15 mouse cellular contexts compared by ENCODE assay signal in genomic region chr6:55241479-55241878, GRCm38 (mm10). TPM values are rescaled to one million over a fixed set of nuclear protein-coding genes. Genes with fewer than 3 reads are reported as not detected.
A peak's percentile ranks its signal among the peaks of the same experiment; 100 is the strongest.
DNase-seq lines count a peak whose midpoint lies in the region; ATAC-seq lines count a peak whose summit lies in the region.
"Had no signal": no experiment of that assay in that cellular context is flagged by ENCODE, and none has a peak within 500 bp of the region (broad histone marks: within the 10 kb centered on the region; RNA-seq: fewer than 3 reads in every experiment).

No protein-coding gene starts in this region.

- 23% methylated on average over 5 of the region's 5 CpGs for WGBS in heart, embryonic 13.5 days

- H3K4me3 ChIP-seq in heart, embryonic 13.5 days: no peak overlapping the region
- H3K4me3 ChIP-seq: hindbrain, embryonic 12.5 days; liver, embryonic 15.5 days had no signal

- H3K36me3 ChIP-seq in heart, embryonic 13.5 days: peaks cover 1% of the 10 kb centered on the region; the same call in 1 of the 2 replicates
- H3K36me3 ChIP-seq: hindbrain, embryonic 12.5 days; liver, embryonic 15.5 days had no signal

- peak overlapping the region; percentile 50; the same call in 1 of the 2 replicates for H3K9ac ChIP-seq in heart, embryonic 13.5 days
- H3K9ac ChIP-seq: hindbrain, embryonic 12.5 days; liver, embryonic 15.5 days had no signal

- H3K4me2 ChIP-seq in heart, embryonic 13.5 days: peak overlapping the region; percentile 42
- H3K4me2 ChIP-seq: hindbrain, embryonic 12.5 days; liver, embryonic 15.5 days had no signal

- no peak for DNase-seq in cerebellum, adult 11 months
- DNase-seq in layer of hippocampus, adult 9-11 months: peak; percentile 41
- no peak for DNase-seq in layer of hippocampus, postnatal 14 days (ENCODE audit: low spot score in 2 of 2)
- peak; percentile 47 to 56 for DNase-seq in left cerebral cortex, postnatal 36 days (ENCODE audit: low spot score in 2 of 2)
- no peak for DNase-seq in testis, postnatal 10 days (ENCODE audit: low spot score)
- DNase-seq: adrenal gland, postnatal 36 days; cerebellum, postnatal 10 days; kidney, adult 9 months; layer of hippocampus, postnatal 36 days; thymus, postnatal 14 days had no signal

- peak; percentile 74; the same call in 1 of the 2 replicates for ATAC-seq in cerebellum, adult (ENCODE audit: insufficient number of reproducible peaks, low FRiP score, low TSS enrichment)
- no peak for ATAC-seq in heart, embryonic 13.5 days (ENCODE audit: extremely low read depth, insufficient number of reproducible peaks, low FRiP score, low TSS enrichment)
- no peak for ATAC-seq in activated CD4-positive, CD25-positive, alpha-beta regulatory T cell, adult 4 months

- H3K4me1 ChIP-seq in heart, embryonic 13.5 days: peaks cover 30% of the 10 kb centered on the region
- H3K4me1 ChIP-seq: hindbrain, embryonic 12.5 days had no signal

- no peaks in the 10 kb centered on the region for H3K9me3 ChIP-seq in heart, embryonic 13.5 days
- H3K9me3 ChIP-seq: hindbrain, embryonic 12.5 days; liver, embryonic 15.5 days had no signal

- H3K27ac ChIP-seq in heart, embryonic 13.5 days (replicated peaks): peak overlapping the region; percentile 75
- H3K27ac ChIP-seq: hindbrain, embryonic 12.5 days; liver, embryonic 15.5 days had no signal

- no peaks in the 10 kb centered on the region; the same call in 1 of the 2 replicates for H3K27me3 ChIP-seq in heart, embryonic 13.5 days (replicated peaks)
- H3K27me3 ChIP-seq: hindbrain, embryonic 12.5 days; liver, embryonic 15.5 days had no signal

- intact Hi-C loops in left cerebral cortex, postnatal 36 days (cut with DNase I): no loop called here

RNA-seq across cellular contexts. Expression of gene Mindy4, which starts 38.3 kb away (rescaled TPM):
- total RNA-seq in layer of hippocampus, postnatal 14 days (2021): 10 to 100 TPM in 1 of 2 experiments, 1 to 10 TPM in 1; 10.0 to 11.9 TPM
- polyA plus RNA-seq in heart, embryonic 13.5 days (2015; fragmentation: Nextera tagmentation; extraction: Ambion mirVana): 5.0 and 6.4 TPM in 2 replicates
- total RNA-seq in left cerebral cortex, postnatal 36 days (2021): 10 to 100 TPM; 10.4 to 10.5 TPM
- under 1 TPM in 1 of 2 experiments, not detected in 1; 0.19 TPM for polyA plus RNA-seq in activated CD4-positive, CD25-positive, alpha-beta regulatory T cell, adult 4 months (2017; shearing (Covaris generic))

Comparison
In these comparisons a context has a peak if more than half of its experiments do, and no peak if none do; other contexts are left out.
1. DNase-seq: peak in layer of hippocampus, adult 9-11 months (single experiment) and left cerebral cortex, postnatal 36 days (2 of 2); none in cerebellum, adult 11 months (single experiment), layer of hippocampus, postnatal 14 days (0 of 2) and testis, postnatal 10 days (single experiment).